Mouse (Mus musculus) layer of hippocampus, postnatal 36 days (tissue): ENCODE data around the gene Cdk17. TPM values are rescaled to one million over a fixed set of nuclear protein-coding genes. Genes with fewer than 3 reads are reported as not detected.
A peak's percentile ranks its signal among the peaks of the same experiment; 100 is the strongest.

Source experiments
- DNase-seq, 2 experiments: peaks; one replicate each; pipeline ENCODE4 v3.0.0; 2022
- total RNA-seq, 2 experiments: library from RNA; stranded (reverse); gene quantifications; 2 replicates each; pipeline ENCODE4 v1.2.3; 2021

Gene Cdk17
- total RNA-seq, 2 experiments from 2014 or later: 193 to 200 TPM

- DNase-seq: no peak
These were observed 103.3 kb downstream of the Cdk17 start for GRCm38 (mm10) chr10:93264001-93264400.

GRCm38 (mm10) chr10:93265833-93266232 is 105.2 kb downstream of the Cdk17 start:
- DNase-seq: no peak

DNA sequence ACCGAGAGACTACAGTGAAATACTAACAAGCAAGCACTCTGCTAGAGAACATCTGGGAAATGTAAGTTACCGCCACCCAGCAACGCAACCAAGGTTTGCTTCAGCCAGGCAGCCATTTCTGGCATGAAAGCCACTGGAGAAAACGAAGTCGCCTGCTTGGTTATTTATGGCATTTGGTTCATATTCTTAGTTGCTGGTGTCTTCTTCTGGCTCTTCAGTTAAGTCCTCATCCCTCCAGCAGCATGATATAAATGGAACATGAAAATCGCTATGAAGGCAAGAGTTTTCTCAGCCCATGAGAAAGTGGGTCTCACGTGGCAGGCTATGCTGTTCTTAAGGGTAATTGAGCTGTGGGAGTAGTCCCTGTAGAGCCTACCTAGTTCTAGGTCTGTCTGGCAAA is 105.8 kb downstream of the Cdk17 start:
- DNase-seq: no peak

DNA sequence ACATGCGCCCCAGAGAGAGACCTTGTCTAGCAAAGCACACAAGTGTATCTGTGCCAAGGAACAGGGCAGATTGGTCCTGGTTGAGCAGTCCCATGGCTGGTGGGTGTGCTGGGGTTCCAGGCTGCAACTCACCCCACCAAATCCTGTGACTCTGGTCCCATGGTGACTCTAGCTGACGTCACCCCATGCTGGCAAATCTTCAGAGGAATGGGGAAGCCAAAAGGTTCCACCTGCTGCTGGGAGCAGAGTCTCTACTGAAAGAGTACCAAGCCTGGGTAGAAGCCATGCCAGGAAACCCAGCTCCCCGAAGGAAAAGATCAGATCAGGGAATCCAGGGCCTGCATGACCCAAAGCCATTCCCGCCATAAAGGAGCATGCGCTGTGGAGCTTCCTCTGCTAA is 106.8 kb downstream of the Cdk17 start:
- no peak for DNase-seq

DNA sequence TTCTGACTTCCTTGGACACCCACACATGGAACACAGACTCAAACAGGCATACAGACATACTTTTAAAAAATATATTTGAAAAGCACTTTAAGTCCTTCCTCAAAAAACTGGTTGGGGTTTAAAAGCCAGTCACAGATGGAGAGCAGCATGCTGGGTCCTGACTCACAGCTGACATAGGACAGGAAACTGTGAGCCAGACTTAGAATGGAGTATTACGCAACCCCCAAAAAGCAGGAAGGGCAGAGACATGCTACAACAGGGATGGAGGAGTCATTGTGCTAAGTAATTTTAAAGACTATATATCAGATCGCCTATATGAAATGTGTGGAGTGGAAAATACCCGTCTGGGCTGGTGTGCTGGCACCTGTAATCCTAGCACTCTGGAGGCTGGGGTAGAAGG is 107.7 kb downstream of the Cdk17 start:
- DNase-seq: no peak

GRCm38 (mm10) chr10:93269744-93270143 is 109.1 kb downstream of the Cdk17 start:
- DNase-seq: no peak

DNA sequence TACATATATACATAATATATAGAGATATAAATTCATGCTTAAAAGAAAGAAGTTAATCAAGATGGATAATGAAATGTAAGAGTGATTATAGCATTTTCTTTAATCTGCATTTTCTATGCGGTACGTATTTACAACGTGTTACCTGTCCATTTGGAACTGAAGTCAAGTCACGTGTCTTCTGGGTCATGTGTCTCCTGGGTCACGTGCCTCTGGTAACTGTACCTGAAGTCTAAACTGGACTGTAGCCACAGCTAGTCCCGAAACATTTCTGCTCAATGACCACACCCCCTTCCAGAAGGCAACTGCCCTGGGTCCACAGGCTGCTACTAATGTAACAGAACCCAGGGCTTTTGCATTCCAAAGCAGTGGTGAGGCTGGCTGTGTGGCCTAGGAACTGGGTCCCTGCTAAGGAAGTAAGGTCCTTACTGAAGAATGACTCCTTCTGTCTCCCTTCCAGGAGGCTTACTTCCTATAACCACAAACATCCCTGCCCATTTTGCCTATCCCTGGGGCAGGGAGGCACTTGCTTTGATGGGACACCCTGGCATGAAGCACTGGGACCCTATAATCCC is 110.3 kb downstream of the Cdk17 start:
- no peak for DNase-seq

GRCm38 (mm10) chr10:93271831-93272230 is 111.2 kb downstream of the Cdk17 start:
- no peak for DNase-seq

DNA sequence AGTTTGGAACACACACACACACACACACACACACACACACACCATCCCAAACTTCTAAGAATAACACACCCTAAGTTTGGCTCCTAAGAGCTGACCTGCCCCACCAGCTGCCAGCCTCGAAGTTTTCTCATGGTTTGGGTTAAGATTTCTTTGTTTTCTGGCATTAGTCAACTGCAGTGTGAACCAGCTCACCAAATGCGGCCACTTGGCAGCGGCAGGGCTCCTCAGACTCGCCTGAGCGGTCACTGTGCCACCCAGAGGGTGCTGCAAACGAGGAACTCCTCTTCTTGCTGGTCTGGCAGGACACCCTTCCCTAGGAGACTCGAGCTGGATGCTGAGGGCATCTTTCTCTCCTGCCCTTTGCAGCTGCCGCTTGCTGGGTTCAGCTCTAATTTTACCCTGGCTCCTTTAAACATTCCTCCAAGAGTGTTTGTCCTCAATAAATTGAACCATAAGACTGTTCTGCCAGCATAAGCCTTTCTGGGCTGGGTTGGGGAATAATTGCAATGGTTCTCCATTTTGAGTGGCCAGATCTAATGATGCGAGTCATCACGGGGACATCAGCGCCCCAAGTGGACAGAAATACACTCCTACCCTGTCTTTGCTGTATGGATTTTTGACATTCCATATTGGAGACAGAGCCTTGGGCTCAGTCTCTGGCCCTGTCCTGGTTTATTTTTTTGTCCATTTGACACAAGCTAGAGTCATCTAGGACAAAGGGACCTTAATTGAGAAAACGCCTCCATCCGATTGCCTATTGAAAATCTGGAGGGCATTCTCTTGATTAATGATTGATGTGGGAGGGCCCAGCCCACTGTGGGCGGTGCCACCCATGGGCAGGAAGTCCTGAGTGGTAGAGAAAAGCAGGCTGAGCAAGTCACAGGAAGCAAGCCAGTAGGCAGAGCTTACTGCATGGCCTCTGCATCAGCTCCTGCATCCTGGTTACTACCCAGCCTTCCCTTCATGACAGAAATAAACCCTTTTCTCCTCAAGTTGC is 112.6 kb downstream of the Cdk17 start:
- no peak for DNase-seq

DNA sequence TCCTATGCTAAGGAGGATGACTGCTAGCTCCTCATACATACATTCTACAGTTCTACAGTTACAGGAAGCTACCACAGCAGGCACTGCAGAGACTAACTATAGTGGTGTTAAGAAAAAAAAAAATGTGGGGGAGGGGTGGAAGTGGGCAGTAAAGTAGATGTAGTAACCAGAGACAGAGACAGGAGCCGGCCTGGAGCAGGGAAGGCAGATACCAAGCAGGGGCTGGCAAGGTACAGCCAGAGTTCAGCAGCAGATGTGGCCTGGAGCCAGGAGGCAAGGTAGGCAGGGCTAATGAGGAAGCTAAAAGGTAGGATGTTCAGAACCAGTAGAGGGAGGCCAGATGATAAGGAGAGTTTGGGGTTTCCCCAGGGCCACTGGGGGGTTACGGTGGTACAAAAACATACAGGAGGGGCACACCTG is 113.6 kb downstream of the Cdk17 start:
- no peak for DNase-seq

DNA sequence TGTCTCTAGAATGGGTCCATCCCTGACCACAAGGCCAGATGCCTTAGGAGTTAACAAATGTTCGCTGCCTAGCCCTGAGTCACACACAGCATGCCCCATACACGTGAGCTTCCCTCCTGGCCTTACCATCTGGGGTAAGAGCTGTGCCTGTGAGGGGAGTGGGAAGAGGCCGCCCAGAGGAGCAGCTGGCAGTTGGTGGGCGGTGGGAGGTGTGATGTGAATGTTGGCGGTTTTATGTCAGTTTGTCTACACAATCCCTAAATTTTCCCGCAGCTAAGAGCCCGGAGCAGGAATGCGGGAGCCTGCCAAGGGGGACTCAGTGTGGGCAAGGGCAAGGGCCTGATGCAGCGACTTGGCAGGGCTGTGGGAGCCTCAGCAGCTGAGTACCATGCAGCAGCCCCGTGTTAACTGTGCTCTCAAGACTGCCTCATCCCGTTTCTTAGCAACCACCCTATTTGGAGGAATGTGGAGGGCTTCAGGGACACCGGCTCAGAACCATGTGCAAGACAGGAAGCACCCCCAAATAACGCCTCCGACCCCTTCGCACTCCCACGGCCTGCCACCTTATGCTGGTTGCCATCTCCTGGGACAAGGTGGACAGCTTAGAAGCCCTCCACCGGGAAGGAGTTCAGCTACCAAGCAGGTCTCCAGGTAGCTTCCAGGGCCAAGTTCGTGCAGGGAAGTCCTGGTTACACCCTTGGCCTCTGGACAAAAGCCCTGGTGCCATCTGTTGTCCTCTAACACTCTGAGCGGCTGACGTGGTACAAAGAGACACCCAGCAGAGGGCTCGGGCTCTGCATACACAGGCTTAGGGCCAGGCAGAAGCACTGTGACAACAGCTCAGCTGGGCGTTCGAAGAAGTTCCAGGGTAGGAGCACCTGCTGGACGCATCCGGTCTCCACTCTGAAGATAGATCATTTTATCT is 114.8 kb downstream of the Cdk17 start:
- DNase-seq: peak; percentile 88 to 89

GRCm38 (mm10) chr10:93276349-93276763 is 115.7 kb downstream of the Cdk17 start:
- DNase-seq: peak; percentile 79 to 85

GRCm38 (mm10) chr10:93276857-93277256 is 116.2 kb downstream of the Cdk17 start:
- no peak for DNase-seq

GRCm38 (mm10) chr10:93278361-93278760 is 117.7 kb downstream of the Cdk17 start:
- no peak for DNase-seq

- DNase-seq: no peak
These were observed 118.4 kb downstream of the Cdk17 start for GRCm38 (mm10) chr10:93279062-93279461.

GRCm38 (mm10) chr10:93280586-93280985 is 119.9 kb downstream of the Cdk17 start:
- DNase-seq: no peak

DNA sequence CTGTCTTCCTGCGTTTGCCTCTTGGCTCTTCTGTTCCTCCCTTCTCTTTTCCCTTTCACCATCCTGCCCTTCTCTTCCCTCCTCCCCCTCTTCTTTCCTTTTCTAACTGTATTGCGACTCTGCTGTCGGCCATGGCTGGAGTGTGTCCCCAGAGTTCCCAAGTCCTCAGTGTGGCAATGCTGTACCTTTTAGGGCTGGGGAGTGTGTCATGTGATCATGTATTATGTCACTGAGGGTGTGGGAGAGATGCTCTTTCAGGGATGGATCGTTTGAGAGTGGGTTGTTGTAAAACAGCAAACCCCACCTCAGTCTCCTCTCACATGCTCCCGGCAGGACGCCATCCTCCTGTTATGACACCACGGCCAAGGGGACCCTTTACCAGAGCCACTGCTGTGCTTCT is 120.4 kb downstream of the Cdk17 start:
- peak in 1 of 2 experiments; percentile 36 for DNase-seq

- DNase-seq: no peak
These were observed 121.9 kb downstream of the Cdk17 start for GRCm38 (mm10) chr10:93282526-93282964.

DNA sequence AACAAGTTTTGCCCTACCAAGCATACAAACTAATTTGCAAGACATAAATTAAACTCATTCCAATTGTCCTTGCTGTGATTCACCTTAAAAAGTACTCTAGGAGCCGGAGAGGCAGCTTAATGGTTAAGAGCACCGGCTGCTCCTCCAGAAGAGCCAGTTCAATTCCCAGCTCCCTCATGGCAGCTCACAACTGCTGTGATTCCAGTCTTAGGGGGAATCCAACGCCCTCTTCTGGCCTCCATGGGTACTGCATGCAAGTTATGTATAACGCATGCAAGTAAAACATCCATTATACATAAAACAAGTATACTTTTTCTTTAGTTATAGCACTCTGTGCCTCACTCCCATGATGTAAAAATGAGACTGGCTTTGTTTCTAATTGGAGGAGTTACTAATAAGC is 122.6 kb downstream of the Cdk17 start:
- DNase-seq: no peak

DNA sequence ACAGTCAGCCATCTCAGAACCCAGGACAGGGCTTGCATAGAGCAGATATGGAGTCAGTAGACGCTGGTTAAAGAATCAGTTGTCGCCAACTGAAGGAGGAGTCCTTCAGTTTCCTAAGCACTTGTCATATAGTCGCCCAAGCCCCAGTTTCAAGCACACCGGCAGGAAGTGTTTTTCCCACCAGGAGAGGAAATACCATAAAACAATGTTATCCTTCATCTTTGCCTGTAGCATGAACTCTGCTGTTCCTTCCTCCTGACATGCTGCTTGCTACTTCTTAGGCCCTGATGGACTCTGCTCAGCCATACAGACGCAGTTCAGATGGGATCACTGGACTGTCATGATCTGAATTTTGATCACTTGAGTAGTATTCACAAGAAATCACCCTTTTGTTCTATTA is 124.8 kb downstream of the Cdk17 start:
- no peak for DNase-seq

DNA sequence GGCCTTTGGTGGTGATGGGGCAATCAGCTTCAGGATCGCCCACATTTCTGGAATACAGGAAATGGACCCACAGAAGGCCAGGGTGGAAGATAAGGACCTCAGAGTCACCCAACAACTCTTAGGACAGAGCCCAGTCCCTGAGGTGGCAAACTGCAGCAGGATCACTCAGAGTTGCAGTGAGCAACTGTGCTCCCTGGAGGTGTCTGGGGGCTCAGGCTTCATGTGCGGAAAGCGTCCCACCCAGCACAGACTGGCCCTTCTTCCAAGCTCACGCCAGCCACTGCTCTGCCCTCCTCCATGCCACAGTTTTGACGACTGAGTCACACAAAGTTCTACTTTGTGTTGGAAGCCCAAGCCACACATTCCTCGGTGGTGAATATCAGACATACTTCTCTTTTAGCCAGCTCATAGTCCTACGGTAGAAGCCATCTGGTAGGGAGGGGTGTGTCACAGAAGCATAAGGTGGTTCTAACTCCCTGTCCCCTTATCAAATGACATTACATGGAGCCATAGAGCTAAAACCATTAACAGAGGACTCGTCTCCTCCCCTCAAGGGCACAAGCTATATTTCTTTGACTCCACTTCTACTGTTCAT is 127.0 kb downstream of the Cdk17 start:
- no peak for DNase-seq

DNA sequence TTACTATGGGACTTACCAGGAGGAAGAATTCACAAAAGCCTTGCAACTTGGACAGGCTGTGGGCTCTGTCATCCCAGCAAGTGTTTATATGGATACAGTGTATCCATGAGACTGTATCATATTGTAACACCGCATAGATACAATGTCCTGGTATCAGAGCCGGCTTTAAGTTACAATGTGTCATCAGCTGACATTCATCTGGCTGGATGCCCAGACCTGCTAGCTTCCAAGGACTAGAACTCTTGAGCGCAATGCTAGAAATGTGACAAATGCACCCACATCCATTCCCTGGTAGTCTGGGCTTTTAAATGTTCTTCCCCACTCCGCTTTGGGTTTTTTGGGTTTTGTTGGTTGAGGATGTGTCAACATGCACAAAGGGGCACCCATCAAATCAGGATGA is 127.7 kb downstream of the Cdk17 start:
- DNase-seq: no peak
